In genomic region chr9:21842391-21842790, GRCm38 (mm10) we compare ENCODE assay signal across 10 mouse cellular contexts. TPM values are rescaled to one million over a fixed set of nuclear protein-coding genes. Genes with fewer than 3 reads are reported as not detected.
A peak's percentile ranks its signal among the peaks of the same experiment; 100 is the strongest.
DNase-seq lines count a peak whose midpoint lies in the region; ATAC-seq and TF ChIP-seq lines count a peak whose summit lies in the region.
"Had no signal": no experiment of that assay in that cellular context is flagged by ENCODE, and none has a peak within 500 bp of the region (broad histone marks: within the 10 kb centered on the region; RNA-seq: fewer than 3 reads in every experiment).

No protein-coding gene starts in this region.

- no peak overlapping the region for H3K9ac ChIP-seq in forebrain, embryonic 15.5 days (replicated peaks)
- H3K9ac ChIP-seq in forebrain, embryonic 11.5 days (ENCODE audit: low read length) = no peak overlapping the region
- no peak overlapping the region for H3K9ac ChIP-seq in lung, postnatal 0 days (replicated peaks; ENCODE audit: low read depth)

- no peak overlapping the region for H3K4me3 ChIP-seq in forebrain, embryonic 15.5 days
- H3K4me3 ChIP-seq in forebrain, embryonic 11.5 days (ENCODE audit: low read depth, low read length) = no peak overlapping the region
- H3K4me3 ChIP-seq in lung, postnatal 0 days (ENCODE audit: low read depth, low read length) = no peak overlapping the region
- no peak overlapping the region for H3K4me3 ChIP-seq in thymus, adult 2 months (ENCODE audit: control insufficient read depth, insufficient read depth, low read length)

- 0 out of 2 replicates have a peak overlapping the region, but pooled peaks have one; percentile 32 for H3K27ac ChIP-seq in forebrain, embryonic 15.5 days (replicated peaks)
- no peak overlapping the region for H3K27ac ChIP-seq in forebrain, embryonic 11.5 days (ENCODE audit: low read depth, low read length)
- H3K27ac ChIP-seq in lung, postnatal 0 days (ENCODE audit: low read length) = peak overlapping the region; percentile 87
- H3K27ac ChIP-seq in thymus, adult 2 months (ENCODE audit: control insufficient read depth, insufficient read depth, low read length) = no peak overlapping the region

- no peak for TF ChIP-seq EP300 in lung, postnatal 0 days (IDR thresholded peaks at IDR 0.05)

- no peaks in the 10 kb centered on the region for H3K27me3 ChIP-seq in forebrain, embryonic 15.5 days
- no peaks in the 10 kb centered on the region for H3K27me3 ChIP-seq in forebrain, embryonic 11.5 days (ENCODE audit: control insufficient read depth, insufficient read depth, low read length)
- no peaks in the 10 kb centered on the region for H3K27me3 ChIP-seq in lung, postnatal 0 days (replicated peaks; ENCODE audit: insufficient read depth, low read length)
- H3K27me3 ChIP-seq in thymus, adult 2 months (ENCODE audit: control insufficient read depth, insufficient read depth, low read length) = no peaks in the 10 kb centered on the region

- no peak for ATAC-seq in forebrain, embryonic 15.5 days (replicated peaks)
- ATAC-seq in forebrain, embryonic 11.5 days (replicated peaks; ENCODE audit: low FRiP score) = no peak
- peak; percentile 47 for ATAC-seq in lung, postnatal 0 days

- H3K4me2 ChIP-seq in forebrain, embryonic 15.5 days (replicated peaks) = no peak overlapping the region
- H3K4me2 ChIP-seq in forebrain, embryonic 11.5 days (ENCODE audit: low read depth, low read length, severe bottlenecking) = no peak overlapping the region
- H3K4me2 ChIP-seq in lung, postnatal 0 days (replicated peaks; ENCODE audit: low read depth, low read length) = no peak overlapping the region

- DNase-seq in forebrain, embryonic 11.5 days (ENCODE audit: low spot score) = no peak
- peak; percentile 68 for DNase-seq in heart, adult 8-10 months (ENCODE audit: low spot score)
- DNase-seq in kidney, adult 9 months = peak; percentile 51
- DNase-seq in lung, postnatal 0 days (ENCODE audit: low spot score) = peak; percentile 87
- DNase-seq in cerebellum, adult 8-10 months = no peak
- no peak for DNase-seq in thymus, adult 2 months
- DNase-seq in right cerebral cortex, postnatal 4 days = no peak
- DNase-seq: cerebellum, postnatal 10 days had no signal

- no peaks in the 10 kb centered on the region for H3K9me3 ChIP-seq in forebrain, embryonic 15.5 days
- no peaks in the 10 kb centered on the region for H3K9me3 ChIP-seq in forebrain, embryonic 11.5 days (ENCODE audit: control insufficient read depth, low read length)
- H3K9me3 ChIP-seq in lung, postnatal 0 days (ENCODE audit: low read length) = no peaks in the 10 kb centered on the region

- no peak for TF ChIP-seq CTCF in lung, postnatal 0 days (IDR thresholded peaks at IDR 0.05)
- TF ChIP-seq CTCF in thymus, adult 2 months (IDR thresholded peaks at IDR 0.05; ENCODE audit: borderline replicate concordance, control insufficient read depth, extremely low read depth, insufficient read depth, low read length, poor library complexity) = no peak

- H3K36me3 ChIP-seq in forebrain, embryonic 15.5 days = no peaks in the 10 kb centered on the region
- H3K36me3 ChIP-seq in forebrain, embryonic 11.5 days (ENCODE audit: control insufficient read depth, insufficient read depth, low read length) = no peaks in the 10 kb centered on the region
- H3K36me3 ChIP-seq in lung, postnatal 0 days (ENCODE audit: insufficient read depth, low read length) = peaks cover 24% of the 10 kb centered on the region
- H3K36me3 ChIP-seq in thymus, adult 2 months (ENCODE audit: control insufficient read depth, insufficient read depth, low read length) = no peaks in the 10 kb centered on the region

- peaks cover 5% of the 10 kb centered on the region for H3K4me1 ChIP-seq in forebrain, embryonic 15.5 days
- peaks cover 7% of the 10 kb centered on the region; the same call in 1 of the 2 replicates for H3K4me1 ChIP-seq in forebrain, embryonic 11.5 days (replicated peaks; ENCODE audit: control insufficient read depth, insufficient read depth, low read length)
- H3K4me1 ChIP-seq in lung, postnatal 0 days (ENCODE audit: insufficient read depth, low read depth, low read length) = peaks cover 5% of the 10 kb centered on the region; the same call in 1 of the 2 replicates
- no peaks in the 10 kb centered on the region for H3K4me1 ChIP-seq in thymus, adult 2 months (replicated peaks; ENCODE audit: control insufficient read depth, insufficient read depth, low read length)

- no peak for TF ChIP-seq POLR2A in thymus, adult 2 months (IDR thresholded peaks at IDR 0.05; ENCODE audit: control insufficient read depth, extremely low read depth, insufficient read depth, low read length, poor library complexity)

- 67% methylated on average over 5 of the region's 5 CpGs for WGBS in forebrain, embryonic 15.5 days
- WGBS in forebrain, embryonic 11.5 days = 73% methylated on average over 5 of the region's 5 CpGs
- 18% methylated on average over 5 of the region's 5 CpGs for WGBS in lung, postnatal 0 days
- WGBS in thymus, adult 2 months = 82% methylated on average over 5 of the region's 5 CpGs

RNA-seq across cellular contexts. Expression of gene Angptl8, which starts 7.1 kb away (rescaled TPM):
- polyA plus RNA-seq in forebrain, embryonic 15.5 days (2015; fragmentation: Nextera tagmentation; extraction: Ambion mirVana) = 0.27 and 0.51 TPM in 2 replicates
- polyA plus RNA-seq in forebrain, embryonic 11.5 days (2014; fragmentation: Nextera tagmentation; extraction: Ambion mirVana) = 0.60 TPM in 1 of 2 replicates, not detected in the other
- under 1 TPM in 1 of 4 experiments, not detected in 3; 0.38 TPM for total RNA-seq in heart, adult 8-10 months (2022)
- polyA plus RNA-seq in lung, postnatal 0 days (2015; fragmentation: Nextera tagmentation; extraction: Ambion mirVana) = 6.2 and 7.4 TPM in 2 replicates
- polyA plus RNA-seq in thymus, adult 2 months (2012; rRNA removed) = 4.7 and 6.5 TPM in 2 replicates
- total RNA-seq: left cerebral cortex, adult 8-10 months had no signal

RNA-seq across cellular contexts. Expression of gene Dock6, which starts 10.0 kb away (rescaled TPM):
- polyA plus RNA-seq in forebrain, embryonic 15.5 days (2015; fragmentation: Nextera tagmentation; extraction: Ambion mirVana) = 10.4 and 12.3 TPM in 2 replicates
- polyA plus RNA-seq in forebrain, embryonic 11.5 days (2014; fragmentation: Nextera tagmentation; extraction: Ambion mirVana) = 25.5 and 27.5 TPM in 2 replicates
- total RNA-seq in heart, adult 8-10 months (2022) = 10 to 100 TPM; 27.3 to 35.7 (median 30.7) TPM
- 35.8 and 43.2 TPM in 2 replicates for polyA plus RNA-seq in lung, postnatal 0 days (2015; fragmentation: Nextera tagmentation; extraction: Ambion mirVana)
- 27.7 and 30.8 TPM in 2 replicates for polyA plus RNA-seq in thymus, adult 2 months (2012; rRNA removed)

RNA-seq across cellular contexts. Expression of gene Kank2, which starts 43.8 kb away (rescaled TPM):
- polyA plus RNA-seq in forebrain, embryonic 15.5 days (2015; fragmentation: Nextera tagmentation; extraction: Ambion mirVana) = 2.9 and 3.7 TPM in 2 replicates
- polyA plus RNA-seq in forebrain, embryonic 11.5 days (2014; fragmentation: Nextera tagmentation; extraction: Ambion mirVana) = 5.1 and 5.9 TPM in 2 replicates
- 10 to 100 TPM; 64.2 to 67.2 (median 65.6) TPM for total RNA-seq in heart, adult 8-10 months (2022)
- polyA plus RNA-seq in lung, postnatal 0 days (2015; fragmentation: Nextera tagmentation; extraction: Ambion mirVana) = 23.3 and 24.0 TPM in 2 replicates
- 9.1 and 12.6 TPM in 2 replicates for polyA plus RNA-seq in thymus, adult 2 months (2012; rRNA removed)

Comparison
In these comparisons a context has a peak if more than half of its experiments do, and no peak if none do; other contexts are left out.
1. H3K27ac ChIP-seq: peak in forebrain, embryonic 15.5 days (single experiment) and lung, postnatal 0 days (single experiment); none in forebrain, embryonic 11.5 days (single experiment) and thymus, adult 2 months (single experiment).
2. DNase-seq: peak in heart, adult 8-10 months (single experiment), kidney, adult 9 months (single experiment) and lung, postnatal 0 days (single experiment); none in forebrain, embryonic 11.5 days (single experiment), cerebellum, adult 8-10 months (single experiment), thymus, adult 2 months (single experiment) and right cerebral cortex, postnatal 4 days (single experiment).